In the genomic region with DNA sequence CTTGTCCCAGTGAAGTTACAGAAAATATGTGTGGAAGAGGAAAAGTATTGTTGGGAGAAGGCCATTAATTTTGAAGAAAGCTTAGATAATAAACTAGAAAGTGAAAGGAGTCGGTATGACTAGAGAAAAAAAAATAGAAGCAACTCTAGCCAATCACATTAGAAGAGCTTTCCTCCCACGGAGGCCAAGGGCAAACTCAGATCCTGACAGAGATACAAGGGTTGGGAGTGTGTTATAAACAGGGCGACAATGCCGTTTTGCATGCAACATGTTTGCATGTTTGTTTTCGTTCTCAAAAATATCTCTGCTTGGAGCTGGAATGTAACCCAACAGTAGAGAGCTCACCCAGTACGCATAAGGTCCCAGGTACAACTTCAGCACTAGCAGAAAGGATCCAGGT, we compare ENCODE assay signal across 23 mouse cellular contexts. TPM values are rescaled to one million over a fixed set of nuclear protein-coding genes. Genes with fewer than 3 reads are reported as not detected.
DNase-seq lines count a peak whose midpoint lies in the region; ATAC-seq and TF ChIP-seq lines count a peak whose summit lies in the region.
"Had no signal": no experiment of that assay in that cellular context is flagged by ENCODE, and none has a peak within 500 bp of the region (broad histone marks: within the 10 kb centered on the region; RNA-seq: fewer than 3 reads in every experiment).

No protein-coding gene starts in this region.

- DNase-seq in heart, adult 11 months: peak; percentile 66
- no peak for DNase-seq in heart, embryonic 10.5 days (ENCODE audit: low spot score)
- peak; percentile 50 for DNase-seq in CD4-positive helper T cell, adult 2 months (ENCODE audit: low read depth, low spot score)
- no peak for DNase-seq in CH12.LX (ENCODE audit: extremely low read depth)
- peak; percentile 43 for DNase-seq in induced T-regulatory cell, adult 2 months (ENCODE audit: low read depth)
- DNase-seq in urinary bladder, postnatal 4 days (ENCODE audit: low spot score in 2 of 2): no peak
- DNase-seq in ovary, postnatal 10 days (ENCODE audit: low spot score): no peak
- DNase-seq: cerebellum, adult 11 months; cerebellum, adult 9-10 months; cerebellum, postnatal 36 days; gastrocnemius, adult 2 months; gastrocnemius, postnatal 25 days; heart, postnatal 10 days; heart, postnatal 4 days; kidney, adult 8-10 months had no signal

- no peaks in the 10 kb centered on the region for H3K79me2 ChIP-seq in CH12.LX (replicated peaks; ENCODE audit: control insufficient read depth, extremely low read depth, insufficient read depth, poor library complexity, severe bottlenecking)

- H3K9me3 ChIP-seq in heart, embryonic 10.5 days: no peaks in the 10 kb centered on the region
- no peaks in the 10 kb centered on the region for H3K9me3 ChIP-seq in CH12.LX (replicated peaks; ENCODE audit: low read length)
- no peaks in the 10 kb centered on the region for H3K9me3 ChIP-seq in intestine, postnatal 0 days (ENCODE audit: control insufficient read depth)
- H3K9me3 ChIP-seq: embryonic facial prominence, embryonic 15.5 days; forebrain, embryonic 10.5 days; hindbrain, embryonic 12.5 days; intestine, embryonic 15.5 days had no signal

- no peak for ATAC-seq in intestine, postnatal 0 days
- ATAC-seq: forebrain, embryonic 14.5 days; hindbrain, embryonic 16.5 days; intestine, embryonic 15.5 days had no signal

- H3K27me3 ChIP-seq in heart, embryonic 10.5 days (ENCODE audit: insufficient read depth, poor library complexity, severe bottlenecking): no peaks in the 10 kb centered on the region
- H3K27me3 ChIP-seq in CH12.LX (replicated peaks): no peaks in the 10 kb centered on the region
- no peaks in the 10 kb centered on the region for H3K27me3 ChIP-seq in intestine, postnatal 0 days (replicated peaks; ENCODE audit: control insufficient read depth, insufficient read depth, low read length)
- H3K27me3 ChIP-seq: embryonic facial prominence, embryonic 15.5 days; hindbrain, embryonic 12.5 days; intestine, embryonic 15.5 days had no signal

- no peak for TF ChIP-seq POLR2A in CH12.LX (IDR thresholded peaks at IDR 0.05; ENCODE audit: low read depth, low read length)

- TF ChIP-seq CTCF in CH12.LX (conservative IDR thresholded peaks at IDR 0.05 in 1 of 2, IDR thresholded peaks at IDR 0.05 in 1 of 2; ENCODE audit: low read depth in 2 of 2, low read length in 2 of 2): no peak
- no peak for TF ChIP-seq CTCF in intestine, postnatal 0 days (IDR thresholded peaks at IDR 0.05; ENCODE audit: low read depth)

- in situ Hi-C loops in CH12.LX (cut with MboI; ENCODE audit: low pct_ligation_motif_present, low pct_unique_long_range_greater_than_20kb, low sequenced_read_pairs): no loop called here

- no peak overlapping the region for H3K9ac ChIP-seq in CH12.LX (ENCODE audit: insufficient read depth, low read depth)
- no peak overlapping the region for H3K9ac ChIP-seq in intestine, postnatal 0 days (ENCODE audit: low read depth, low read length)
- H3K9ac ChIP-seq: embryonic facial prominence, embryonic 15.5 days; hindbrain, embryonic 12.5 days; intestine, embryonic 15.5 days had no signal

- 75% methylated on average over 6 of the region's 6 CpGs for WGBS in heart, embryonic 10.5 days
- WGBS in intestine, postnatal 0 days: 63% methylated on average over 6 of the region's 6 CpGs

- H3K36me3 ChIP-seq in heart, embryonic 10.5 days: no peaks in the 10 kb centered on the region
- H3K36me3 ChIP-seq in CH12.LX (replicated peaks in 1 of 2; ENCODE audit: control insufficient read depth in 1 of 2, insufficient read depth in 1 of 2, low read length in 1 of 2): peaks cover 0 to 2% of the 10 kb centered on the region in 2 experiments
- no peaks in the 10 kb centered on the region for H3K36me3 ChIP-seq in intestine, postnatal 0 days (ENCODE audit: control insufficient read depth, insufficient read depth)
- H3K36me3 ChIP-seq: embryonic facial prominence, embryonic 15.5 days; forebrain, embryonic 10.5 days; hindbrain, embryonic 12.5 days; intestine, embryonic 15.5 days had no signal

- TF ChIP-seq EP300 in CH12.LX (IDR thresholded peaks at IDR 0.05; ENCODE audit: low read length): no peak

- H3K4me1 ChIP-seq in heart, embryonic 10.5 days: no peaks in the 10 kb centered on the region
- H3K4me1 ChIP-seq in CH12.LX (ENCODE audit: control insufficient read depth in 1 of 2, insufficient read depth in 2 of 2): peaks cover 0 to 2% of the 10 kb centered on the region in 2 experiments; a peak in 2 of 4 replicates
- H3K4me1 ChIP-seq in intestine, postnatal 0 days (replicated peaks; ENCODE audit: control insufficient read depth, insufficient read depth, low read length): no peaks in the 10 kb centered on the region
- H3K4me1 ChIP-seq: embryonic facial prominence, embryonic 15.5 days; forebrain, embryonic 10.5 days; hindbrain, embryonic 12.5 days; intestine, embryonic 15.5 days had no signal

- H3K27ac ChIP-seq in heart, embryonic 10.5 days: no peak overlapping the region
- no peak overlapping the region for H3K27ac ChIP-seq in CH12.LX (ENCODE audit: insufficient read depth, low read depth)
- H3K27ac ChIP-seq in intestine, postnatal 0 days (ENCODE audit: low read depth, low read length): no peak overlapping the region
- H3K27ac ChIP-seq: embryonic facial prominence, embryonic 15.5 days; forebrain, embryonic 10.5 days; gastrocnemius, adult 2 months; hindbrain, embryonic 12.5 days; intestine, embryonic 15.5 days had no signal

- TF ChIP-seq RAD21 in CH12.LX (IDR thresholded peaks at IDR 0.05; ENCODE audit: low read depth, low read length): no peak

- no peak overlapping the region for H3K4me3 ChIP-seq in heart, embryonic 10.5 days
- no peak overlapping the region for H3K4me3 ChIP-seq in CH12.LX (replicated peaks in 1 of 3; ENCODE audit: low read depth in 2 of 3, low read length in 2 of 3, poor library complexity in 1 of 3)
- no peak overlapping the region for H3K4me3 ChIP-seq in intestine, postnatal 0 days (ENCODE audit: low read depth, low read length)
- H3K4me3 ChIP-seq: embryonic facial prominence, embryonic 15.5 days; erythroblast, embryonic 14.5 days; forebrain, embryonic 10.5 days; gastrocnemius, adult 2 months; hindbrain, embryonic 12.5 days; intestine, embryonic 15.5 days had no signal

- H3K4me2 ChIP-seq in CH12.LX (ENCODE audit: insufficient read depth, low read depth, poor library complexity, severe bottlenecking): no peak overlapping the region
- H3K4me2 ChIP-seq in intestine, postnatal 0 days (replicated peaks; ENCODE audit: low read depth): no peak overlapping the region
- H3K4me2 ChIP-seq: embryonic facial prominence, embryonic 15.5 days; hindbrain, embryonic 12.5 days; intestine, embryonic 15.5 days had no signal

- dilution Hi-C loops in CH12.LX (cut with MboI; ENCODE audit: extremely low pct_ligation_motif_present, extremely low pct_unique_long_range_greater_than_20kb, low sequenced_read_pairs): no loop called here

TF ChIP-seq in CH12.LX, 34 proteins besides CTCF, POLR2A, EP300 and RAD21:
- TF ChIP-seq ZKSCAN1 (IDR thresholded peaks at IDR 0.05; ENCODE audit: borderline replicate concordance, low read depth, low read length): no peak
- TF ChIP-seq ZNF384 (IDR thresholded peaks at IDR 0.05; ENCODE audit: low read depth, low read length): peak; percentile 54
TF ChIP-seq in CH12.LX: peak in this region for 1.

RNA-seq across cellular contexts. Expression of a gene that starts 17.1 kb away (rescaled TPM):
- 0.05 and 0.15 TPM in 2 replicates for polyA plus RNA-seq in heart, embryonic 10.5 days (2016; fragmentation: Nextera tagmentation; extraction: Ambion mirVana)
- total RNA-seq in CH12.LX (2012; rRNA removed) (1.0 and 1.9 TPM in 2 replicates), CH12.LX (2014; rRNA removed) (0.72 and 0.79 TPM in 2 replicates)
- 0.50 and 1.5 TPM in 2 replicates for polyA plus RNA-seq in CH12.LX (2012; ENCODE audit: insufficient read length, low read depth)
- polyA plus RNA-seq in intestine, postnatal 0 days (2015; fragmentation: Nextera tagmentation; extraction: Ambion mirVana): 0.07 and 0.12 TPM in 2 replicates
- polyA plus RNA-seq: erythroblast, embryonic 14.5 days had no signal

Comparison
In these comparisons a context has a peak if more than half of its experiments do, and no peak if none do; other contexts are left out.
1. DNase-seq: peak in heart, adult 11 months (single experiment), CD4-positive helper T cell, adult 2 months (single experiment) and induced T-regulatory cell, adult 2 months (single experiment); none in heart, embryonic 10.5 days (single experiment), CH12.LX (single experiment), urinary bladder, postnatal 4 days (0 of 2) and ovary, postnatal 10 days (single experiment).